Mouse (Mus musculus): ENCODE measurements around the gene Exd1. TPM values are rescaled to one million over a fixed set of nuclear protein-coding genes. Genes with fewer than 3 reads are reported as not detected.

Gene Exd1
- polyA plus RNA-seq, 1 experiment, result 0.52 TPM

DNA sequence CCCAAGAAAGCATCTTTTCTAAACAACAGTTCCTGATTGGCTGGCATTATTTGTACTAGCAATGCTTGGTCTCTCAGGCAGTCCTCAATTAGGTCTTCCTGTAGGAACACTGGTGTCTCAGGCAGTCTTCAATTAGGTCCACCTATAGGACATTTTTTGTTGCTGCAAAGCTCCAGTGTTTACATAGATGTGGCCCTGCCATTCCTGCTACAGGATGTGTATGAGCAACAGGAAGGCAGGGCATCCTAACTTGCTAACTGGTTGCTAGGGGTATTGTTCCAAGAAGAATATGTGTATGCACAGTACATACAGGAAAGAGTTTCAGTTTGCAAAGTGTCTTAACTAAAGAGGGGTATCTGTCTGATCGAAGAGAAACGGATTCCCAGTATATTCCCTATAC, 51.3 kb downstream of the Exd1 start:
- Histone ChIP-seq H3K27me3 (replicated peaks; ENCODE audit: control insufficient read depth, insufficient read depth, low read length) (no peaks in the 10 kb centered on the region), H3K27ac (ENCODE audit: insufficient read depth, low read depth, low read length) (no peak overlapping the region), H3K36me3 (ENCODE audit: control insufficient read depth, insufficient read depth, low read length) (no peaks in the 10 kb centered on the region), H3K4me3 (ENCODE audit: insufficient read depth, low read depth, low read length) (no peak overlapping the region), H3K4me1 (ENCODE audit: control insufficient read depth, insufficient read depth, low read length) (no peaks in the 10 kb centered on the region)
- WGBS, result 80% methylated on average over 2 of the region's 2 CpGs
- DNase-seq, result no peak
- TF ChIP-seq POLR2A (IDR thresholded peaks at IDR 0.05; ENCODE audit: low read depth, low read length) (no peak), CTCF (conservative IDR thresholded peaks at IDR 0.05; ENCODE audit: insufficient read depth, insufficient read length, low read depth, low read length) (no peak)

DNA sequence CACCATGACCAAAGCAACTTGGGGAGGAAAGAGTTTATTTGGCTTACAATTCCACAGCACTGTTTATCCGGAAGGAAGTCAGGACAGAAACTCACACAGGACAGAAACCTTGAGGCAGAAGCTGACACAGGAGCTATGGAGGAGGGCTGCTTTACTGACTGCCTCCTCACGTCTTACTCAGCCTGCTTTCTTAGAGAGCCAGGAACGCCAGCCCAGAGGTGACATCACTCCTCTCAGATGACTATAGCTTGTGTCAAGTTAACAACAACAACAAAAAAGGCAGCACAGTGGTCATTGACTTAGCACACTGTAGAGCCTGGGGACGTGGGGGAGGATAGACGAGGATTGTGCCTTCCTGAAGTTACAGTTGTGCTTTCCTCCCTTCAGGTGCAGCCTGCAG, 55.5 kb downstream of the Exd1 start:
- Histone ChIP-seq H3K27me3 (replicated peaks; ENCODE audit: control insufficient read depth, insufficient read depth, low read length) (no peaks in the 10 kb centered on the region), H3K4me1 (ENCODE audit: control insufficient read depth, insufficient read depth, low read length) (no peaks in the 10 kb centered on the region), H3K4me3 (ENCODE audit: insufficient read depth, low read depth, low read length) (no peak overlapping the region), H3K27ac (ENCODE audit: insufficient read depth, low read depth, low read length) (no peak overlapping the region), H3K36me3 (ENCODE audit: control insufficient read depth, insufficient read depth, low read length) (no peaks in the 10 kb centered on the region)
- no peak for DNase-seq
- TF ChIP-seq POLR2A (IDR thresholded peaks at IDR 0.05; ENCODE audit: low read depth, low read length), result no peak
- TF ChIP-seq CTCF (conservative IDR thresholded peaks at IDR 0.05; ENCODE audit: insufficient read depth, insufficient read length, low read depth, low read length), result no peak
- 42% methylated on average over 5 of the region's 5 CpGs for WGBS

DNA sequence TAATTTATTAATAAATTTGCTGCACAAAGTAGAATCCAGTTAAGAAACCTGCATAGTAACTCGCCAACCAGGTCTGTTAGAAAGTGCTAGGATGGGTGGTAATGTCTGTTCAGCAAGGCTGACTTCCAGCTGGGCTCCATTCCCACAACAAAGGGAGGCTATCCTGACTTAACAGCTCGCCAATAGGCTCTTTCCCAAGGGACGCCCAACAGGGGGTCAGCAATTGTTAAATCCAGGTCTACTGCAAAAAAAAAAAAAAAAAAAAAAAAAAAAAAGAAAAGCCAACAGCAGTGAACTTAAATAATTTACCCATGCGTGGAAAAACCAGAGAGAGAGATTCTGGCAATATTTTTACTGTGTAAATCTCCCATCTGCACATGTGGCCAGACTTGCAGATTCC, 60.9 kb downstream of the Exd1 start:
- DNase-seq, result no peak
- Histone ChIP-seq H3K36me3 (ENCODE audit: control insufficient read depth, insufficient read depth, low read length) (no peaks in the 10 kb centered on the region), H3K4me3 (ENCODE audit: insufficient read depth, low read depth, low read length) (no peak overlapping the region), H3K4me1 (ENCODE audit: control insufficient read depth, insufficient read depth, low read length) (peaks cover 8% of the 10 kb centered on the region; the same call in 1 of the 2 replicates), H3K27ac (ENCODE audit: insufficient read depth, low read depth, low read length) (no peak overlapping the region), H3K27me3 (replicated peaks; ENCODE audit: control insufficient read depth, insufficient read depth, low read length) (no peaks in the 10 kb centered on the region)
- WGBS, result 44% methylated on average over 4 of the region's 4 CpGs
- no peak for TF ChIP-seq POLR2A (IDR thresholded peaks at IDR 0.05; ENCODE audit: low read depth, low read length)
- no peak for TF ChIP-seq CTCF (conservative IDR thresholded peaks at IDR 0.05; ENCODE audit: insufficient read depth, insufficient read length, low read depth, low read length)

DNA sequence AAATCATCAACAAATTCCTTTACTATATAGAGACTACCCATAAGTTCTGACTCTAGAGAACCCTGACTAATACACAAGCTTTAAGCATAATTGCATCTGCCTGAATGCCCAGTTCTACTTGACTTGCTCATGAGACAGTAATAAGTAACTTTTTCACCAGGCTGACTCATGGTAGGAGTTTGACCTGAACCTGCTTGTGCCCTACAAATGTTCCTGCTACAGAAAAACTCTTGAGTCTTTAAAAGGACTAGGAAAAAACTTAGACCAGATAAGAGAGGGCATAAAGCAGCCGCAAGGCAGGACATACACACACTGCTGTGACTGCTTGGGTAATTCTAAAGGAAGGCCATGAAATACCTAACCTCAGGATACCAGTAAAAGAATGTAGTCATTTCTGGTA, 65.1 kb downstream of the Exd1 start:
- no peak for TF ChIP-seq CTCF (conservative IDR thresholded peaks at IDR 0.05; ENCODE audit: insufficient read depth, insufficient read length, low read depth, low read length)
- no peak for TF ChIP-seq POLR2A (IDR thresholded peaks at IDR 0.05; ENCODE audit: low read depth, low read length)
- 35% methylated on average over 1 of the region's 1 CpGs for WGBS
- Histone ChIP-seq H3K36me3 (ENCODE audit: control insufficient read depth, insufficient read depth, low read length) (no peaks in the 10 kb centered on the region), H3K27ac (ENCODE audit: insufficient read depth, low read depth, low read length) (peak overlapping the region; percentile 93), H3K4me1 (ENCODE audit: control insufficient read depth, insufficient read depth, low read length) (peaks cover 10% of the 10 kb centered on the region; the same call in 1 of the 2 replicates), H3K27me3 (replicated peaks; ENCODE audit: control insufficient read depth, insufficient read depth, low read length) (no peaks in the 10 kb centered on the region), H3K4me3 (ENCODE audit: insufficient read depth, low read depth, low read length) (no peak overlapping the region)
- peak; percentile 88 for DNase-seq

DNA sequence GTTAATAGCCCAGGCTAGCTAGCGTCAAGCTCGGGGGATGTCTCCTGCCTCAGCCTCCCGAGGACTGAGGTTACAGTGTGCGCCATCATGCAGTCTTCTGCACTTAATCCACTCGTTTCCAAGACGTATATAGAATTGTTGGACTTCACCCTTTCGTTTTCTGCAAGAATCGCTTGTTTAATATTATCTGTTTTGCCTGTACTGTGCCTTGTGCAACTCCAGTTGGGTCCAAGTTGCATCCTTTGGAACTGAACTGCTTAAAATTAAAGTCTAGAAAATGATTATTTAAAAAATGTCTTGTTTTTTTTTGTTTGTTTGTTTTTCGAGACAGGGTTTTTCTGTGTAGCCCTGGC, 69.1 kb downstream of the Exd1 start:
- no peak for DNase-seq
- H3K4me1 ChIP-seq (ENCODE audit: control insufficient read depth, insufficient read depth, low read length), result peaks cover 10% of the 10 kb centered on the region; the same call in 1 of the 2 replicates
- H3K4me3 ChIP-seq (ENCODE audit: insufficient read depth, low read depth, low read length), result peak overlapping the region; percentile 94
- no peaks in the 10 kb centered on the region for H3K27me3 ChIP-seq (replicated peaks; ENCODE audit: control insufficient read depth, insufficient read depth, low read length)
- WGBS, result 8% methylated on average over 9 of the region's 9 CpGs
- H3K36me3 ChIP-seq (ENCODE audit: control insufficient read depth, insufficient read depth, low read length), result no peaks in the 10 kb centered on the region
- H3K27ac ChIP-seq (ENCODE audit: insufficient read depth, low read depth, low read length), result peak overlapping the region; percentile 98
- TF ChIP-seq CTCF (conservative IDR thresholded peaks at IDR 0.05; ENCODE audit: insufficient read depth, insufficient read length, low read depth, low read length), result no peak
- TF ChIP-seq POLR2A (IDR thresholded peaks at IDR 0.05; ENCODE audit: low read depth, low read length), result no peak

DNA sequence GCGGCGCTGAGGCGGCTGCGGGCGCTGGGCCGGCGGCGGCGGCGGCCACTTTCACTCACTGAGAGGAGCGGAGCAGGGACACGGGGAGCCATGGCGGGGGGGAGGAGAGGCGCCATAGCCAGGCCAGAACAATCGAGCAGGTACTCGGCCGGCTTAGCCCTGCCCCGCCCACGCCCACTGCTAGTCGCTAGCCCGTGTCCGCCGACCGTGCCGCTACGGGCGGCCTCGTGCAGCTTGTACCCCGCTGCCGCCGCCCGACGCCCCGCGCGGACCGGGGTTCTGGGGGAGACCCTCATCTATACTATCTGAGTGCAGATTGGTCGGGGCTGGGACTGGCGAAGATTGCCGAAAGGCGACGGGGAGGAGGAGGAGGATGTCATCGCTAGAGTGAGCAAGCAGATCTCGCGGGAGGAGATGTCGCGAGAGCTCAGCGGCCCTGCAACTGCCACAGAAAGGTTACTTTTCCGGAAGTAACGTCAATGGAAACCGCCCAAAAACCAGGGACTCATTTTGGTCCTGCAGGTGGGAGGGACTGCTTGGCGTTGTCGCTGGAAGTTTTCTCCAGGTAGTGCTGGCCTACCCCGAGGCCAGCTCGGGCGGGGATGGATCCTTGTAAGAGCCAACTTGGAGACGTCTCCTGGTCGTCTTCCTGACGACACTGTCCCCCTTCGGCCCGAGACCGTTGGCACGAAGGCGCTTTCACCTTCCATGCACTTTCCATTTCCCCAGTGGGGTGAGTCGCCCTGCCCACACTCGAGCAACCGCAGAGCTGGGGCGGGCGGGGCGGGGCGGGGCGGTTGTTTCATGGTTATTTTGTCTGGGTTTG, 69.6 kb downstream of the Exd1 start, which contains the start of gene Ino80:
Ino80 (minus strand) TSS at position 117 of the 826 bp plus-strand sequence.
- TF ChIP-seq CTCF (conservative IDR thresholded peaks at IDR 0.05; ENCODE audit: insufficient read depth, insufficient read length, low read depth, low read length) (no peak), POLR2A (IDR thresholded peaks at IDR 0.05; ENCODE audit: low read depth, low read length) (peak; percentile 81)
- Histone ChIP-seq H3K27ac (ENCODE audit: insufficient read depth, low read depth, low read length) (peak within 1 kb of the TSS; percentile 98), H3K4me1 (ENCODE audit: control insufficient read depth, insufficient read depth, low read length) (peaks cover 9% of the 10 kb centered on the region; the same call in 1 of the 2 replicates), H3K4me3 (ENCODE audit: insufficient read depth, low read depth, low read length) (peak within 1 kb of the TSS; percentile 94), H3K36me3 (ENCODE audit: control insufficient read depth, insufficient read depth, low read length) (no peaks in the 10 kb centered on the region), H3K27me3 (replicated peaks; ENCODE audit: control insufficient read depth, insufficient read depth, low read length) (no peaks in the 10 kb centered on the region)
- WGBS, result under 1% methylated on average over 72 of the region's 72 CpGs
- peak; percentile 100 for DNase-seq

DNA sequence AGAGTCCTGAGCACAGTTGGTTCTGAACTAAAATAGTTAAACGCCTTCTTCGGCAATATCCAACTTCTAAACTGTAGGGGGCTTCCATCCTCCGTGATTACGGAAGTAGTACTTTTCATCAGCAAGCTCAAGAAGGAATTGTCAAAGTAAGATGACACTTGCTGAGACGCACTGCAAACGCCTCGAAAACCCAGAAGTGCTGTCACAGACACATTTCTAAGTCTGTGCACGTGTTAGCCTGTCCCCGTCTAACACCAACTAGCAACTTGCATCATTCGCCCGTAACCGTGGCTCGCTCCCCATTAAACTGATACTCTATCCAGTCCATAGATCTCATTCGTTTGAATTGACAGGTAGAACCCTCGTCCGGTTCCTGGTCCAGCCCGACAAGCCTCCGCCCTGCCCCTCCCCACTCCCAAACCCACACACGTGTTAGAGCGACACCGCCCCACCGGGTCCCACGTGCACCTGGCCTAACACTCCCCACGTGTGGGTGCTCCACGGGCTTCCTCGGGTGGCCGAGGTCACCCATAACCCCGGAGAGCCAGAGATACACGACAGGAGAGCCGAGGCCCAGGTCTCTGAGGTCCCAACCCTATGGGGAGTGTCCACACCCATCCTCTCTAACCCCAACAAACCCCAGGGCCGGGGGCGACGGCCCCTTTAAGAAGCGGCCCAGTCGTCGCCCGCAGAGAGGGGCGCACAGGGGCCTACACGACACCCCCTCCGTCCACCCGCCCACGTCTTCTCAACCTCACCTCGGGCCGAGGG, 70.6 kb downstream of the Exd1 start:
- TF ChIP-seq CTCF (conservative IDR thresholded peaks at IDR 0.05; ENCODE audit: insufficient read depth, insufficient read length, low read depth, low read length), result no peak
- TF ChIP-seq POLR2A (IDR thresholded peaks at IDR 0.05; ENCODE audit: low read depth, low read length), result no peak
- H3K36me3 ChIP-seq (ENCODE audit: control insufficient read depth, insufficient read depth, low read length), result no peaks in the 10 kb centered on the region
- under 1% methylated on average over 44 of the region's 44 CpGs for WGBS

More for the DNA sequence above, 70.6 kb downstream of the Exd1 start:
- Histone ChIP-seq H3K27me3 (replicated peaks; ENCODE audit: control insufficient read depth, insufficient read depth, low read length) (no peaks in the 10 kb centered on the region), H3K4me3 (ENCODE audit: insufficient read depth, low read depth, low read length) (peak overlapping the region; percentile 74), H3K27ac (ENCODE audit: insufficient read depth, low read depth, low read length) (peak overlapping the region; percentile 37), H3K4me1 (ENCODE audit: control insufficient read depth, insufficient read depth, low read length) (peaks cover 3% of the 10 kb centered on the region; the same call in 1 of the 2 replicates)
- DNase-seq, result peak; percentile 84

Data from kidney, adult 2 months (tissue).